Mouse (Mus musculus) gastrocnemius, adult 2 months (tissue): ENCODE measurements around the gene Med20. TPM values are rescaled to one million over a fixed set of nuclear protein-coding genes. Genes with fewer than 3 reads are reported as not detected.
A peak's percentile ranks its signal among the peaks of the same experiment; 100 is the strongest.
"Not testable (repeated sequence)": the region's sequence is repeated elsewhere in the genome, so short reads cannot be mapped to it uniquely, and the experiment has no call there.

Source experiments
- DNase-seq: peaks from one replicate; pipeline ENCODE4 v3.0.0; 2022
- H3K27ac ChIP-seq: fragments of 200-600 bp; 2 replicates; pipeline ENCODE4 v1.8.1; 2022; ENCODE audit warnings: mild to moderate bottlenecking
- H3K4me3 ChIP-seq: fragments of 200-600 bp; 2 replicates; pipeline ENCODE4 v1.8.1; 2022; ENCODE audit warnings: mild to moderate bottlenecking, moderate library complexity
- CTCF ChIP-seq: fragments of 200-600 bp; IDR thresholded peaks from 2 replicates; pipeline ENCODE4 v1.8.1; 2022; ENCODE audit warnings: antibody characterized with exemption, mild to moderate bottlenecking, moderate library complexity
- intact Hi-C: fragments of 180-260 bp; cut with DNase I; formaldehyde crosslinking; loops from one replicate; pipeline ENCODE4 v1.15.1; 2025
- total RNA-seq, 2 experiments: library from RNA; stranded (reverse); gene quantifications; 2 replicates each; pipeline ENCODE4 v1.2.3; 2021

The Med20 gene
- total RNA-seq, 2 experiments from 2014 or later = 17.9 to 18.3 TPM

DNA sequence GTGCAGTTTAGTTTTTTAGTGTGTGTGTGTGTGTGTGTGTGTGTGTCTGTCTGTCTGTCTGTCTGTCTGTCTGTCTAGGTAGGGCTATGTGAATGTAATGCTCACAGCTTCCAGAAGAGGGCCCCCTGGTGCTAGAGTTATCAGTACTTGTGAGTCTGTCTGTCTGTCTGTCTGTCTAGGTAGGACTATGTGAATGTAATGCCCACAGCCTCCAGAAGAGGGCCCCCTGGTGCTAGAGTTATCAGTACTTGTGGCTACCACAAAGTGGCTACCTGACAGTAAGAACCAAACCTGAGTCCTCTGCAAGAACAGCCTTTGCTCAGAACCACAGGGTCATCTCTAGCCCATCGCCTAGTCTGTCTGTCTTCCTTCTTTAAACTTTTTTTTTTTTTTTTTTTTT lies 35.3 kb downstream of the Med20 start:
- intact Hi-C loops = loop anchor here (2.0 kb wide), 1 partner anchor 30 kb away; no protein-coding TSS in a partner anchor
- peak; percentile 64 for TF ChIP-seq CTCF
- H3K27ac ChIP-seq = no peak overlapping the region
- H3K4me3 ChIP-seq = no peak overlapping the region
- peak; percentile 61 for DNase-seq

DNA sequence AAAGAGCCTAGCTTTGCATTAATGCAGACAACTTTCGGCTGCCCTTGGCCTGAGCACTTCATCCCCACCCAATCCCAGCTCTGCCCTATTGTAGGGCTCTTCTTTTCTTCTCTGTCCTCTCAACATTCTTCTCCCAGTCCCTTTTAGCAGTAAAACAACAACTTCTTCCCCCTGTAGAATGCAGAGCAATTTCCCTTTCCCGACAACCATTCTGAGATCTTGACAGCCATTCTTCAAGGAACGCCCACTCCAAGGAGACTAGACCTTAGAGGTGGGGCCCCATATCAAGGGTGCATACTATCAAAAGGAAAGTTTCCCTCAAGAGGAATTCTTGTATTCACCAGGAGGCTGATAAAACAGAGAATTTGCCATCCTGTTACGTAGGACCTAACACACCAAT lies 37.6 kb downstream of the Med20 start:
- TF ChIP-seq CTCF = no peak
- Histone ChIP-seq H3K27ac (no peak overlapping the region), H3K4me3 (no peak overlapping the region)
- intact Hi-C loops = no loop called here
- no peak for DNase-seq

DNA sequence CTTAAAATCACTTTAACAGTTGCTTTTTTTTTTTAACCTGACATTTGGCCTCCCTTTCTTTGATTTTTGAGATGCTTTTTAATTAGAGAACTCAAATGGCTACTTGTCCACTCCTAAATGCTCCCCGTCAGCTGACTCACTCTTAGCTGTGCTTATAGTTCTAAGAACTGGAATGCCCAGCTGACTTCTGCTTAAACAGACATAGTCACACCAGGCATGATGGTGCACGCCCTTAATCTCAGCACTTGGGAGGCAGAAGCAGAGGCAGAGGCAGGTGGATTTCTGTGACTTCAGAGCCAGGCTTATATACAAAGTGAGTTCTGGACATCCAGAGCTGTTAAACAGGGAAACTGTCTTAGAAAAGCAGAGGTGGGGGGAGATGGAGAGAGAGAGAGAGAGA lies 40.6 kb downstream of the Med20 start:
- TF ChIP-seq CTCF = no peak
- DNase-seq = no peak
- no peak overlapping the region for H3K27ac ChIP-seq
- H3K4me3 ChIP-seq = no peak overlapping the region
- intact Hi-C loops = no loop called here

DNA sequence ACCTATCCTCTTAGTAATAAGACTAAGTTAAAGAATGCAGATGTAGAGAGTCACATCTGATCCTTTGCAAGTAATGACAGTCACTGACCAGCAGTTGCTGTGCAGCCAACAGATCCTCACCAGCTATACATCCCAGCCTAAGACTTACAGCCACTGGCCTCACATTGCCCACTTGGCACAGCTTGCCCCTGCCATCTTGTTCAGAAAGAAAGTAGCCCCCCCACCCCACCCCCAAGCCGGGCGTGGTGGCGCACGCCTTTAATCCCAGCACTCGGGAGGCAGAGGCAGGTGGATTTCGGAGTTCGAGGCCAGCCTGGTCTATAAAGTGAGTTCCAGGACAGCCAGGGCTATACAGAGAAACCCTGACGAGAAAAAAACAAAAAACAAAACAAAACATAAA lies 43.0 kb downstream of the Med20 start:
- DNase-seq, H3K27ac ChIP-seq, intact Hi-C loops, H3K4me3 ChIP-seq: not testable (repeated sequence)

DNA sequence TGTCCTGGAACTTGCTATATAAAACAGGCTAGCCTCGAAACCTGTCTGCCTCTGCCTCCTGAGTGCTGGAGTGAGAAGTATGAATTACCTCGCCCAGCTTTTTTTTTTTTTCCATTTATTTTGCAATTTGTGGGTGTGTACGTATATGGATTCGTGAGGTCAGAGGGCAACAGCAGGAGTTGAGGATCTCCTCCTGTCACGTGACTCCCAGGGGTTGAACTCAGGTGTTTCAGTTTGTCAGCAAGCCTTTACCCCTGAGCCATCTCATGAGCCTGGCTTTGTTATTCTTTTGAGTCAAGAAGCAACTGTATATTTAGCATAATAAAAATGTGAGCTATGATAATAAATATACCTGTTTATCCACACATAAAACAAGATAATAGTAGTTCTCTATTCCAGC lies 44.3 kb downstream of the Med20 start:
- no peak for DNase-seq
- intact Hi-C loops = no loop called here
- no peak overlapping the region for H3K4me3 ChIP-seq
- no peak for TF ChIP-seq CTCF
- no peak overlapping the region for H3K27ac ChIP-seq

DNA sequence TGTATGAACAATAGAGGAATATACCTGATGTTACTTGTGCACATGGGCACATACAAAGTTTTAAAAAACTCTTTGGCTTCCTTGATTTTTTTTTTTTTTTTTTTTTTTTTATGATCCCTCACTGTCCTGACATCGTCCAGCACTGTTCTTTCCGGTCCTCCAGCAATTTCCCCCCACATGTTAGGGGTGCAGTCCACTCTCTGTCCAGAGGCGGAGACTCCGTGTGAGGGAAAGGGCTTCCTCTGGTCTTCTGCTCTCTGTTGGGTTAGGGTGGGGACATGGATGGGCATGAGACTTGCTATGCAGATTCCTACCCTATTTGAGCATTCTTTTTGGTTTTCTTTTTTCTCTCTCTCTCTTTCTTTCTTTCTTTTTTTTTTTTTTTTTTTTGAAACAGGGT lies 46.5 kb downstream of the Med20 start:
- Histone ChIP-seq H3K27ac (no peak overlapping the region), H3K4me3 (no peak overlapping the region)
- TF ChIP-seq CTCF = no peak
- intact Hi-C loops = no loop called here
- DNase-seq = no peak

DNA sequence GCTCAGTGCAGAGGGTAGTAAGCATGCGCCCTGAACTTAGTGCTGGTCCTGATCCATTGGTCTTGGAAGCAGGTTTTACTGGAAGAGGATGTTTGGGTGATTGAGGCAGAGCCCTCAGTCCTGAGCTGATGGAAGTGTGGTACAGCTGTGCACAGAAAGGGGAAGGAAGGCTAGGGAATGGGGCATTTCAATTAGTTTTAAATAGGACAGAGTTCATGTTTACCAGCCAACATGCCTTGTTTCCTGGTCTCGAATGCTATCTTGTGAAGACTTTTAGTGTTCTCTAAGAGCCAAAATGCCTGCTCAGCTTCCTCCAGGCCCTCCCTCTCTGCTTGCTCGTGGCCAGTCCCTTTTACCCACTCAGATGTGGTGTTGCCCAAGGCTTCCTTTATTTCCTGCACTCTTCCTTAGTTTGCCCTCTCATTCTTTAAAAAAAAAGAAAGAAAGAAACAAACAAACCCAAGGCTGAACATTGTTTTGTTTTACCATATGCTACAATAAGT lies 47.4 kb downstream of the Med20 start:
- Histone ChIP-seq H3K4me3 (no peak overlapping the region), H3K27ac (no peak overlapping the region)
- no peak for DNase-seq
- intact Hi-C loops = no loop called here
- no peak for TF ChIP-seq CTCF

DNA sequence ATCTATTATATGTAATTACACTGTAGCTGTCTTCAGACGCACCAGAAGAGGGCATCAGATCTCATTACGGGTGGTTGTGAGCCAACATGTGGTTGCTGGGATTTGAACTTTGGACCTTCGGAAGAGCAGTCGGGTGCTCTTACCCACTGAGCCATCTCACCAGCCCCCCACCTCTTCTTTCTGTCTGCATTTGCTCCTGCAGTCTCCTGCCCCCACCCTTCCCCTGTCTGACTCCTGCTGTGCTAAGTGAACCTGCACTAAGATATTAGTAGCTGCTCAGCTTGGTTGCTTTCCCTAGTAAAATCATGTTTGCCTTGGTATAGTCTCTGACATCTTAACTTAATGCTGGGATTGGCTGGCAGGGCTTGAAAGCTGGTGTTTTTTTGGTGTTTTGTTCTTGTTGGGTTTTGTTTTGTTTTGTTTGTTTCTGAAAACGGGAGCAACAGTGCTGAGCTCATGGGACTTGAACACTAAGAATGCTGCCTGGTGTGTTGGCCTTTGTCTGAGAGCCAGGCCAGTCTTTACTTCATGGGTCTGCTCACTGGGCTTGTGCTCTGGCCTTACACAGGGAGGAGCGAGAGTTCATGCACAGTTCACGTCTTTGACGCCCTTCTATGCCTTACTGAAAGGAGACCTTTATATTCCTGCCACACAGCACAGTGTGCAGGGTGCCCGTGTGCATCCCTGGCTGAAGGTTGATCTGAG lies 51.8 kb downstream of the Med20 start:
- DNase-seq = no peak
- intact Hi-C loops = no loop called here
- H3K27ac ChIP-seq = no peak overlapping the region
- no peak overlapping the region for H3K4me3 ChIP-seq
- no peak for TF ChIP-seq CTCF

DNA sequence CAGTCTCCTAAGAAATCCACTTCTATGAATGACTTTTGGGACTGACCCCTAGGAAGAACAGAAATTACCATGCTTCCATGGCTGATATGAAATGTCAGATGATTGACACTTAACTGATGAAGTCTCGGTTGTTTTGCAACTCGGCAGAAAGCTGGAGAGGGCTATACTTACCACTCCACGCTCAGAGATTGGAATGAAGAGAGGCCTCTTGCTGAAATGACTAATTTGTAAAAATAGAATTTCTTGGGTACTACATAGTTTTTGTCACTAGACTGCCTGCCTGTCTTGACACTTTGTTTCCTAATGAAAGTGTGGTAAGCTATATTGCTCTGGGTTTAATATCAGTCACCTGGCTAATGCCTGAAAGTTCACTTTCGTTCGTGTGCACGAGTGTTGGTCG lies 53.1 kb downstream of the Med20 start:
- DNase-seq = no peak
- intact Hi-C loops = no loop called here
- TF ChIP-seq CTCF = no peak
- H3K27ac ChIP-seq = no peak overlapping the region; the same call in 1 of the 2 replicates
- no peak overlapping the region for H3K4me3 ChIP-seq

DNA sequence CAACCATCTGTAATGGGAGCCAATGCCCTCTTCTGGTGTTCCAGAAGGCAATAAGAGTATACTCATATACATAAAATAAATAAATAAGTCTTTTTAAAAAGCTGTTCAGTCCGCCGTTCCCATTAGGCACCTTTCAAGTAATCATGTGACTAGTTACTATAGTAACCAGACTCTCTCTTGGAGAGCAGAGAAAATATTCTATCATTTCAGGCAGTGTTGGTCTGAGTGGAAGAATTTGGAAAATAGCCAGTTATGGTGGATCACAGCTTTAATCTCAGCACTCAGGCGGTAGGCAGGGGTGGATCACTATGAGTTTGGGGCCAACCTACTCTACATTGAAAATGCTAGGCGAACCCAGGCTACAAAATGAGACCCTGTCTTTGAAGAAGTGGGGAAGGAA lies 57.8 kb downstream of the Med20 start:
- DNase-seq = no peak
- H3K4me3 ChIP-seq = no peak overlapping the region
- no peak overlapping the region for H3K27ac ChIP-seq
- intact Hi-C loops = no loop called here
- no peak for TF ChIP-seq CTCF

DNA sequence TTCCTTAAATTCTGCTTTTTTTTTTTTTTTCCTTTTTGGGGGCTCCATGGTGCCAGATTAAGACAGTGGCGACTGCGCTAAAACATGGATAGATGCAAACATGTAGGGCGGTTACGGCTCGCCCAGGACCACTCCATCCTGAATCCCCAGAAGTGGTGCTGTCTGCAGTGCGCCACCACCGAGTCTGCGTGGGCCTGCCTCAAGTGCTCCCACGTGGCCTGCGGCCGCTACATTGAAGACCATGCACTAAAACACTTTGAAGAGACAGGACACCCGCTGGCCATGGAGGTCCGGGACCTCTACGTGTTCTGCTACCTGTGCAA lies 60.6 kb downstream of the Med20 start:
- intact Hi-C loops = no loop called here
- H3K4me3 ChIP-seq = peak overlapping the region; percentile 74
- TF ChIP-seq CTCF = no peak

DNA sequence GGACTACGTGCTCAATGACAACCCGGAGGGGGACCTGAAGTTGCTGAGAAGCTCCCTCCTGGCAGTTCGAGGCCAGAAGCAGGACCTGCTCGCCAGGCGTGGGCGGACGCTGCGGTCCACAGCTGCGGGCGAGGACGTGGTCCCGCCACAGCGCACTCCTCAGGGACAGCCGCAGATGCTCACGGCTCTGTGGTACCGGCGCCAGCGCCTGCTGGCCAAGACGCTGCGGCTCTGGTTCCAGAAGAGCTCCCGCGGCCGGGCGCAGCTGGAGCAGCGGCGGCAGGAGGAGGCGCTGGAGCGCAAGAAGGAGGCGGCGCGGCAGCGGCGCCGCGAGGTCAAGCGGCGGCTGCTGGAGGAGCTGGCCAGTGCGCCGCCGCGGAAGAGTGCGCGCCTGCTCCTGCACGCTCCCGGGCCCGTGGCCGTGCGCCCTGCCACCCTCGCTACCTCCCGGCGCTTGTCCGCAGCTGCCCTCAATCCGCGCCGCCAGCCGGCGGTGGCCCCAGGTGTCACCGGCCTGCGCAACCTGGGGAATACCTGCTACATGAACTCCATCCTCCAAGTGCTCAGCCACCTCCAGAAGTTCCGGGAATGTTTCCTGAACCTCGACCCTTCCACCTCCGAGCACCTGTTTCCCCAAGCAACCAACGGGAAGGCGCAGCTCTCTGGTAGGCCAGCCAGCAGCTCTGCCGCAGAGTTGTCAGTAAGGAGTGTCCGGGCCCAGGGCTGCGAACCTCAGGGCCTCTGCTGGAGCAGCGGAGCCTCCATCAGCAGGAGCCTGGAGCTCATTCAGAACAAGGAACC lies 61.1 kb downstream of the Med20 start:
- H3K4me3 ChIP-seq = peak overlapping the region; percentile 74
- peak; percentile 89 for DNase-seq
- peak; percentile 47 for TF ChIP-seq CTCF
- H3K27ac ChIP-seq = peak overlapping the region; percentile 86
- intact Hi-C loops = no loop called here

More for the DNA sequence above, 60.6 kb downstream of the Med20 start:
- no peak for DNase-seq
- H3K27ac ChIP-seq = peak overlapping the region; percentile 86

Other genes with a start within 250 kb of the Med20 start
- 10 to 100 TPM; 31.5 to 33.2 TPM for gene Mrps10, start 242.7 kb upstream of the Med20 start, total RNA-seq
- under 1 TPM; 0.54 to 0.78 TPM for gene Guca1b, start 226.2 kb upstream of the Med20 start, total RNA-seq
- gene Guca1a, start 211.0 kb upstream of the Med20 start, total RNA-seq = not detected
- gene AI661453, start 175.0 kb upstream of the Med20 start, total RNA-seq = under 1 TPM; 0.23 to 0.45 TPM
- not detected for gene 1700001C19Rik, start 174.2 kb upstream of the Med20 start, total RNA-seq
- gene Taf8, start 109.3 kb upstream of the Med20 start, total RNA-seq = 10 to 100 TPM; 13.0 to 14.1 TPM
- 10 to 100 TPM; 18.7 to 25.8 TPM for gene Ccnd3, start 106.5 kb upstream of the Med20 start, total RNA-seq
- gene Bysl, start 90 bp upstream of the Med20 start, total RNA-seq = 10 to 100 TPM; 14.2 to 16.0 TPM
- 1 to 10 TPM in 1 of 2 experiments, under 1 TPM in 1; 0.82 to 2.4 TPM for gene Gm20517, start within 50 bp of the Med20 start, total RNA-seq
- 1 to 10 TPM; 3.1 to 4.5 TPM for gene Usp49, start 19.1 kb downstream of the Med20 start, total RNA-seq
- 100 to 1,000 TPM; 125 TPM for gene Tomm6, start 76.8 kb downstream of the Med20 start, total RNA-seq
- gene Frs3, start 77.4 kb downstream of the Med20 start, total RNA-seq = 1 to 10 TPM; 4.2 to 5.7 TPM
- gene Gm21981, start 82.9 kb downstream of the Med20 start, total RNA-seq = under 1 TPM; 0.45 to 0.46 TPM
- 1 to 10 TPM; 2.6 to 3.7 TPM for gene Prickle4, start 83.2 kb downstream of the Med20 start, total RNA-seq
- not detected for gene Pgc, start 115.3 kb downstream of the Med20 start, total RNA-seq
- 10 to 100 TPM; 85.3 to 93.9 TPM for gene Tfeb, start 125.4 kb downstream of the Med20 start, total RNA-seq
- under 1 TPM; 0.31 to 0.42 TPM for gene Mdfi, start 223.1 kb downstream of the Med20 start, total RNA-seq